7 mouse cellular contexts compared by ENCODE assay signal in the genomic region with DNA sequence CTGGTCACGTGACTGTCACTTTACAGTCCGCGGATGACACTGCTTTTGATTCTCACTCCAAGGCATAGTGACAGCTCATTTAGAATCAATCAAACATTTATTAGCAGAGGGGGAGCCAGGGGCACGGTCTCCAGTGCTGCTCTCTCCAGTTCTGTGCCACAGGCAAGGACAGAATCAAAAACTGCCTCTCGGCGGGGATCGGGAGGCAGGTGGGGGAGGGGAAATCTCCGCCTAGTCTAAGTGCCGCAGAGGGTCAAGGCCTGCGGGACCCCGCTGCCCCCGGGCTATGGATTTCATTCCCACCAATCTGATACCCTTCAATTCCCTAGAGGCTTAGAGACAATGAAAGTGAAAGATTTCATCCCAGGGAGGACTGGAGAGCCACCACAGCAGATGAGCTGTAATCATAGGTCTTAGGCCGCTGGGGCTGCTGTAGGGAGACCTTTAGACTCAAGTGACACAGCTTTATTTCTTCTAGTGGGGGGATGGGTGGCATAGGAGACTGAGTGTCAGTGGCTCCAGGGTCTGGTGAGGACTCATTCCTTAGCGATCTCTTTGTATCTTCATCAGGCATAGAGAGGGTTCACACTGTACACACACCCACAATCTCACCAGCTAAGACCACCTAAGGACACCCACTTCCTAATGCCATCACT. TPM values are rescaled to one million over a fixed set of nuclear protein-coding genes. Genes with fewer than 3 reads are reported as not detected.
DNase-seq lines count a peak whose midpoint lies in the region; ATAC-seq and TF ChIP-seq lines count a peak whose summit lies in the region.

No protein-coding gene starts in this region.

- peaks cover 47% of the 10 kb centered on the region for H3K27me3 ChIP-seq in E14TG2a.4 (ENCODE audit: insufficient read depth, low read length)
- no peaks in the 10 kb centered on the region for H3K27me3 ChIP-seq in heart, embryonic 14.5 days (ENCODE audit: control insufficient read depth, insufficient read depth, low read length)

- 5% methylated on average over 14 of the region's 14 CpGs for WGBS in heart, embryonic 14.5 days

- no peak for TF ChIP-seq CTCF in E14TG2a.4 (conservative IDR thresholded peaks at IDR 0.05; ENCODE audit: low read length)

- peaks cover 43% of the 10 kb centered on the region for H3K4me1 ChIP-seq in E14TG2a.4 (replicated peaks; ENCODE audit: low read depth, low read length)
- peaks cover 3 to 4% of the 10 kb centered on the region in 2 experiments; a peak in 1 of 4 replicates for H3K4me1 ChIP-seq in heart, embryonic 14.5 days (ENCODE audit: control insufficient read depth in 2 of 2, insufficient read depth in 2 of 2, low read length in 2 of 2)

- ATAC-seq in heart, embryonic 14.5 days (ENCODE audit: insufficient number of reproducible peaks, insufficient read depth, low FRiP score, low read depth): no peak
- peak; percentile 8; the same call in 1 of the 2 replicates for ATAC-seq in megakaryocyte, adult 5-6 weeks (ENCODE audit: poor library complexity, severe bottlenecking)

- H3K9me3 ChIP-seq in E14TG2a.4 (ENCODE audit: low read length): peaks cover 6% of the 10 kb centered on the region; the same call in 1 of the 2 replicates
- H3K9me3 ChIP-seq in heart, embryonic 14.5 days (ENCODE audit: control insufficient read depth, low read length): no peaks in the 10 kb centered on the region

- peak overlapping the region; percentile 56 for H3K4me3 ChIP-seq in E14TG2a.4 (replicated peaks; ENCODE audit: low read length)
- H3K4me3 ChIP-seq in heart, embryonic 14.5 days (ENCODE audit: control insufficient read depth in 1 of 2, insufficient read depth in 1 of 2, low read depth in 1 of 2, low read length in 2 of 2): peak overlapping the region; percentile 52 to 79

- H3K9ac ChIP-seq in heart, embryonic 14.5 days (ENCODE audit: low read length): peak overlapping the region; percentile 74

- H3K4me2 ChIP-seq in heart, embryonic 14.5 days (ENCODE audit: low read length): peak overlapping the region; percentile 77

- peak; percentile 13 for DNase-seq in T-cell, adult 2 months (ENCODE audit: low spot score)
- peak; percentile 79 for DNase-seq in embryo, embryonic 10 days (ENCODE audit: low spot score)
- DNase-seq in kidney, postnatal 14 days: peak; percentile 51
- peak; percentile 30 for DNase-seq in thymus, postnatal 25 days

- no peaks in the 10 kb centered on the region for H3K36me3 ChIP-seq in E14TG2a.4 (ENCODE audit: insufficient read depth, low read length)
- no peaks in the 10 kb centered on the region for H3K36me3 ChIP-seq in heart, embryonic 14.5 days (ENCODE audit: control insufficient read depth, insufficient read depth, low read length)

- no peak overlapping the region for H3K27ac ChIP-seq in heart, embryonic 14.5 days (replicated peaks in 1 of 2; ENCODE audit: control insufficient read depth in 1 of 2, insufficient read depth in 1 of 2, low read depth in 2 of 2, low read length in 2 of 2)

RNA-seq across cellular contexts. Expression of a gene that starts 31.9 kb away (rescaled TPM):
- not detected in 2 replicates for polyA plus RNA-seq in heart, embryonic 14.5 days (2014; fragmentation: Nextera tagmentation; extraction: Ambion mirVana)
- not detected in 2 replicates for total RNA-seq in megakaryocyte, adult 5-6 weeks (2015)
- not detected in 2 replicates for total RNA-seq in megakaryocyte, adult 5-6 weeks (2017)

RNA-seq across cellular contexts. Expression of a gene that starts 47.2 kb away (rescaled TPM):
- 8.9 and 13.4 TPM in 2 replicates for polyA plus RNA-seq in heart, embryonic 14.5 days (2014; fragmentation: Nextera tagmentation; extraction: Ambion mirVana)
- 0.30 and 1.3 TPM in 2 replicates for total RNA-seq in megakaryocyte, adult 5-6 weeks (2015)
- total RNA-seq in megakaryocyte, adult 5-6 weeks (2017): 0.61 and 1.4 TPM in 2 replicates

Comparison
In these comparisons a context has a peak if more than half of its experiments do, and no peak if none do; other contexts are left out.
1. DNase-seq: peak in every context shown above with its lines; median percentile 79 in embryo, embryonic 10 days; 51 in kidney, postnatal 14 days; 30 in thymus, postnatal 25 days; 13 in T-cell, adult 2 months.